Mouse (Mus musculus) midbrain, embryonic 14.5 days (tissue): ENCODE results near the gene Kcnq2. TPM values are rescaled to one million over a fixed set of nuclear protein-coding genes. Genes with fewer than 3 reads are reported as not detected.

Experiments
- ATAC-seq: fragments of 200-750 bp; cut with Nextera tagmentation; 2 replicates; pipeline ENCODE4 v1.8.0; 2017; ENCODE audit warnings: moderate number of reproducible peaks, moderate library complexity; ENCODE audit not compliant: low FRiP score, low TSS enrichment
- DNase-seq: peaks from one replicate; pipeline ENCODE4 v3.0.0-alpha.2; 2015
- H3K27ac ChIP-seq: fragments of 300-500 bp; sonication (generic); replicated peaks from 2 replicates; pipeline ENCODE4 v1.5.1; 2014; ENCODE audit warnings: mild to moderate bottlenecking, low read depth, low read length, moderate library complexity
- H3K27me3 ChIP-seq: fragments of 300-500 bp; sonication (generic); 2 replicates; pipeline ENCODE4 v1.6.1; 2014; ENCODE audit warnings: low read length, control low read depth, mixed read lengths; ENCODE audit not compliant: control insufficient read depth, insufficient read depth
- H3K36me3 ChIP-seq: fragments of 300-500 bp; sonication (generic); 2 replicates; pipeline ENCODE4 v1.6.1; 2014; ENCODE audit warnings: low read length, control low read depth; ENCODE audit not compliant: control insufficient read depth, insufficient read depth
- H3K4me1 ChIP-seq: fragments of 300-500 bp; sonication (generic); 2 replicates; pipeline ENCODE4 v1.6.1; 2014; ENCODE audit warnings: mild to moderate bottlenecking, antibody characterized with exemption, low read length, control low read depth; ENCODE audit not compliant: control insufficient read depth, insufficient read depth
- H3K4me2 ChIP-seq: fragments of 300-500 bp; sonication (generic); 2 replicates; pipeline ENCODE4 v1.6.1; 2014; ENCODE audit warnings: mild to moderate bottlenecking, low read length, moderate library complexity
- H3K4me3 ChIP-seq: fragments of 300-500 bp; sonication (generic); replicated peaks from 2 replicates; pipeline ENCODE4 v1.5.1; 2014; ENCODE audit warnings: low read depth, low read length
- H3K9ac ChIP-seq: fragments of 300-500 bp; sonication (generic); replicated peaks from 2 replicates; pipeline ENCODE4 v1.6.1; 2014; ENCODE audit warnings: mild to moderate bottlenecking, low read length, moderate library complexity
- H3K9me3 ChIP-seq: fragments of 300-500 bp; sonication (generic); 2 replicates; pipeline ENCODE4 v1.6.1; 2016; ENCODE audit warnings: low read length, control low read depth, mixed read lengths; ENCODE audit not compliant: control insufficient read depth
- WGBS: fragments of 180-500 bp; shearing (Covaris S2); extraction: QIAGEN DNeasy Blood & Tissue Kit; methylation state at CpG from one replicate; pipeline ENCODE4 v1.1.7; 2014; 5-methylcytosine and 5-hydroxymethylcytosine counted together
- polyA plus RNA-seq: library from polyadenylated mRNA; unstranded; fragments of >200 nt; fragmentation: Nextera tagmentation; extraction: Ambion mirVana; gene quantifications from 2 replicates; pipeline ENCODE4 v1.2.1, GENCODE M21; 2014

Kcnq2 gene
- polyA plus RNA-seq, 1 experiment from 2014 or later: 52.4 TPM

GRCm38 (mm10) chr2:181158471-181158870 lies 23.4 kb upstream of the Kcnq2 start:
- no peak for DNase-seq
- H3K9ac ChIP-seq: no peak overlapping the region
- ATAC-seq: no peak
- 82% methylated on average over 2 of the region's 2 CpGs for WGBS
- H3K4me2 ChIP-seq: no peak overlapping the region
- no peaks in the 10 kb centered on the region for H3K36me3 ChIP-seq
- peaks cover 36% of the 10 kb centered on the region for H3K4me1 ChIP-seq
- no peak overlapping the region for H3K4me3 ChIP-seq
- H3K27me3 ChIP-seq: no peaks in the 10 kb centered on the region
- no peaks in the 10 kb centered on the region for H3K9me3 ChIP-seq
- H3K27ac ChIP-seq: no peak overlapping the region

GRCm38 (mm10) chr2:181157716-181158302 lies 22.7 kb upstream of the Kcnq2 start:
- H3K36me3 ChIP-seq: peaks cover 6% of the 10 kb centered on the region; the same call in 1 of the 2 replicates
- ATAC-seq (no peak), DNase-seq (no peak)
- H3K27me3 ChIP-seq: no peaks in the 10 kb centered on the region
- peaks cover 36% of the 10 kb centered on the region for H3K4me1 ChIP-seq
- H3K27ac ChIP-seq: peak overlapping the region; percentile 88; the same call in 1 of the 2 replicates
- H3K4me3 ChIP-seq: no peak overlapping the region
- peak overlapping the region; percentile 69 for H3K4me2 ChIP-seq
- 81% methylated on average over 6 of the region's 6 CpGs for WGBS
- H3K9ac ChIP-seq: no peak overlapping the region
- H3K9me3 ChIP-seq: no peaks in the 10 kb centered on the region

GRCm38 (mm10) chr2:181157180-181157579 lies 22.1 kb upstream of the Kcnq2 start:
- Histone ChIP-seq H3K9ac (peak overlapping the region; percentile 73), H3K4me1 (peaks cover 36% of the 10 kb centered on the region), H3K27me3 (no peaks in the 10 kb centered on the region), H3K9me3 (no peaks in the 10 kb centered on the region), H3K4me3 (peak overlapping the region; percentile 48), H3K4me2 (peak overlapping the region; percentile 69), H3K36me3 (peaks cover 8% of the 10 kb centered on the region; the same call in 1 of the 2 replicates), H3K27ac (peak overlapping the region; percentile 88)
- ATAC-seq (no peak), DNase-seq (peak; percentile 19)
- WGBS: 81% methylated on average over 4 of the region's 4 CpGs

- Histone ChIP-seq H3K36me3 (peaks cover 8% of the 10 kb centered on the region; the same call in 1 of the 2 replicates), H3K27me3 (no peaks in the 10 kb centered on the region), H3K27ac (peak within 1 kb of the TSS; percentile 88), H3K4me1 (peaks cover 36% of the 10 kb centered on the region), H3K4me3 (peak within 1 kb of the TSS; percentile 48), H3K4me2 (peak within 1 kb of the TSS; percentile 69), H3K9ac (peak within 1 kb of the TSS; percentile 73), H3K9me3 (no peaks in the 10 kb centered on the region)
- 3% methylated on average over 55 of the region's 55 CpGs for WGBS
- ATAC-seq (peak; percentile 73), DNase-seq (peak; percentile 86)
Measured at GRCm38 (mm10) chr2:181156248-181157121, 21.4 kb upstream of the Kcnq2 start, which contains the start of gene Eef1a2. Gene Eef1a2 (minus strand): TSS chr2:181157014.

- Histone ChIP-seq H3K27me3 (no peaks in the 10 kb centered on the region), H3K9ac (peak overlapping the region; percentile 73), H3K27ac (peak overlapping the region; percentile 88; the same call in 1 of the 2 replicates), H3K36me3 (peaks cover 8% of the 10 kb centered on the region), H3K4me2 (peak overlapping the region; percentile 69), H3K4me1 (peaks cover 36% of the 10 kb centered on the region), H3K9me3 (no peaks in the 10 kb centered on the region), H3K4me3 (peak overlapping the region; percentile 48)
- no peak for DNase-seq
- WGBS: 65% methylated on average over 4 of the region's 4 CpGs
- ATAC-seq: no peak
Measured at GRCm38 (mm10) chr2:181155801-181156200, 20.7 kb upstream of the Kcnq2 start.

GRCm38 (mm10) chr2:181154831-181155415 lies 19.8 kb upstream of the Kcnq2 start:
- H3K4me3 ChIP-seq: peak overlapping the region; percentile 48; the same call in 1 of the 2 replicates
- no peak overlapping the region for H3K27ac ChIP-seq
- peak overlapping the region; percentile 3; the same call in 1 of the 2 replicates for H3K9ac ChIP-seq

GRCm38 (mm10) chr2:181154361-181154760 lies 19.3 kb upstream of the Kcnq2 start:
- DNase-seq: no peak
- 0 out of 2 replicates have a peak, but pooled peaks cover 8% of the 10 kb centered on the region for H3K27me3 ChIP-seq
- 0 out of 2 replicates have a peak overlapping the region, but pooled peaks have one; percentile 3 for H3K9ac ChIP-seq
- peak overlapping the region; percentile 69 for H3K4me2 ChIP-seq
- H3K27ac ChIP-seq: no peak overlapping the region
- H3K4me3 ChIP-seq: no peak overlapping the region
- no peaks in the 10 kb centered on the region for H3K9me3 ChIP-seq
- peaks cover 25% of the 10 kb centered on the region for H3K4me1 ChIP-seq
- no peak for ATAC-seq
- 89% methylated on average over 3 of the region's 3 CpGs for WGBS
- H3K36me3 ChIP-seq: peaks cover 21% of the 10 kb centered on the region

More at GRCm38 (mm10) chr2:181154831-181155415, 19.8 kb upstream of the Kcnq2 start:
- peaks cover 17% of the 10 kb centered on the region for H3K36me3 ChIP-seq
- 0 out of 2 replicates have a peak, but pooled peaks cover 5% of the 10 kb centered on the region for H3K27me3 ChIP-seq
- peak overlapping the region; percentile 69 for H3K4me2 ChIP-seq
- no peaks in the 10 kb centered on the region for H3K9me3 ChIP-seq
- H3K4me1 ChIP-seq: peaks cover 31% of the 10 kb centered on the region
- ATAC-seq: no peak
- WGBS: 86% methylated on average over 8 of the region's 8 CpGs
- DNase-seq: no peak

GRCm38 (mm10) chr2:181153837-181154236 lies 18.7 kb upstream of the Kcnq2 start:
- Histone ChIP-seq H3K4me1 (peaks cover 20% of the 10 kb centered on the region), H3K27me3 (0 out of 2 replicates have a peak, but pooled peaks cover 8% of the 10 kb centered on the region), H3K4me3 (no peak overlapping the region), H3K27ac (no peak overlapping the region), H3K9me3 (no peaks in the 10 kb centered on the region), H3K9ac (no peak overlapping the region), H3K4me2 (no peak overlapping the region), H3K36me3 (peaks cover 21% of the 10 kb centered on the region)
- peak; percentile 41 for DNase-seq
- 0% methylated on average over 1 of the region's 1 CpGs for WGBS
- no peak for ATAC-seq
